Mouse (Mus musculus): ENCODE measurements around the gene Nos1. TPM values are rescaled to one million over a fixed set of nuclear protein-coding genes. Genes with fewer than 3 reads are reported as not detected.

The Nos1 gene
- polyA plus RNA-seq, 1 experiment: not detected

- TF ChIP-seq TAL1 (IDR thresholded peaks at IDR 0.05; ENCODE audit: low read length) (no peak), GATA1 (IDR thresholded peaks at IDR 0.05; ENCODE audit: low read length) (no peak)
- H3K27me3 ChIP-seq (ENCODE audit: control insufficient read depth): no peaks in the 10 kb centered on the region; the same call in 1 of the 2 replicates
- H3K9me3 ChIP-seq (ENCODE audit: control insufficient read depth, low read length): peaks cover 56% of the 10 kb centered on the region
Measured at GRCm38 (mm10) chr5:117790071-117790470, 9.2 kb downstream of the Nos1 start.

GRCm38 (mm10) chr5:117791875-117792274 is 11.0 kb downstream of the Nos1 start:
- H3K27me3 ChIP-seq (ENCODE audit: control insufficient read depth): no peaks in the 10 kb centered on the region; the same call in 1 of the 2 replicates
- H3K9me3 ChIP-seq (ENCODE audit: control insufficient read depth, low read length): peaks cover 38% of the 10 kb centered on the region
- TF ChIP-seq GATA1 (IDR thresholded peaks at IDR 0.05; ENCODE audit: low read length): no peak
- TF ChIP-seq TAL1 (IDR thresholded peaks at IDR 0.05; ENCODE audit: low read length): no peak
- no peaks in the 10 kb centered on the region for H3K4me1 ChIP-seq (ENCODE audit: control insufficient read depth)
- no peak overlapping the region for H3K4me3 ChIP-seq (replicated peaks)
- H3K36me3 ChIP-seq (ENCODE audit: control insufficient read depth): no peaks in the 10 kb centered on the region

More at GRCm38 (mm10) chr5:117790071-117790470, 9.2 kb downstream of the Nos1 start:
- H3K4me1 ChIP-seq (ENCODE audit: control insufficient read depth): no peaks in the 10 kb centered on the region
- no peak overlapping the region for H3K4me3 ChIP-seq (replicated peaks)
- H3K36me3 ChIP-seq (ENCODE audit: control insufficient read depth): no peaks in the 10 kb centered on the region

- H3K9me3 ChIP-seq (ENCODE audit: control insufficient read depth, low read length): no peaks in the 10 kb centered on the region; the same call in 1 of the 2 replicates
- TF ChIP-seq TAL1 (IDR thresholded peaks at IDR 0.05; ENCODE audit: low read length) (no peak), GATA1 (IDR thresholded peaks at IDR 0.05; ENCODE audit: low read length) (no peak)
Measured at GRCm38 (mm10) chr5:117800849-117801248, 20.0 kb downstream of the Nos1 start.

GRCm38 (mm10) chr5:117802071-117802521 is 21.3 kb downstream of the Nos1 start:
- no peaks in the 10 kb centered on the region for H3K36me3 ChIP-seq (ENCODE audit: control insufficient read depth)
- no peaks in the 10 kb centered on the region for H3K4me1 ChIP-seq (ENCODE audit: control insufficient read depth)
- no peaks in the 10 kb centered on the region; the same call in 1 of the 2 replicates for H3K9me3 ChIP-seq (ENCODE audit: control insufficient read depth, low read length)
- no peaks in the 10 kb centered on the region for H3K27me3 ChIP-seq (ENCODE audit: control insufficient read depth)
- no peak for TF ChIP-seq GATA1 (IDR thresholded peaks at IDR 0.05; ENCODE audit: low read length)
- no peak for TF ChIP-seq TAL1 (IDR thresholded peaks at IDR 0.05; ENCODE audit: low read length)
- H3K4me3 ChIP-seq (replicated peaks): no peak overlapping the region

More at GRCm38 (mm10) chr5:117800849-117801248, 20.0 kb downstream of the Nos1 start:
- Histone ChIP-seq H3K36me3 (ENCODE audit: control insufficient read depth) (no peaks in the 10 kb centered on the region), H3K27me3 (ENCODE audit: control insufficient read depth) (no peaks in the 10 kb centered on the region), H3K4me1 (ENCODE audit: control insufficient read depth) (no peaks in the 10 kb centered on the region), H3K4me3 (replicated peaks) (no peak overlapping the region)

GRCm38 (mm10) chr5:117803551-117803950 is 22.7 kb downstream of the Nos1 start:
- TF ChIP-seq TAL1 (IDR thresholded peaks at IDR 0.05; ENCODE audit: low read length): no peak
- no peak for TF ChIP-seq GATA1 (IDR thresholded peaks at IDR 0.05; ENCODE audit: low read length)
- H3K27me3 ChIP-seq (ENCODE audit: control insufficient read depth): no peaks in the 10 kb centered on the region
- H3K4me3 ChIP-seq (replicated peaks): no peak overlapping the region
- no peaks in the 10 kb centered on the region for H3K4me1 ChIP-seq (ENCODE audit: control insufficient read depth)
- H3K9me3 ChIP-seq (ENCODE audit: control insufficient read depth, low read length): no peaks in the 10 kb centered on the region; the same call in 1 of the 2 replicates
- H3K36me3 ChIP-seq (ENCODE audit: control insufficient read depth): no peaks in the 10 kb centered on the region

GRCm38 (mm10) chr5:117810930-117811329 is 30.1 kb downstream of the Nos1 start:
- H3K4me3 ChIP-seq (replicated peaks): no peak overlapping the region
- H3K36me3 ChIP-seq (ENCODE audit: control insufficient read depth): no peaks in the 10 kb centered on the region
- TF ChIP-seq GATA1 (IDR thresholded peaks at IDR 0.05; ENCODE audit: low read length): no peak
- H3K27me3 ChIP-seq (ENCODE audit: control insufficient read depth): no peaks in the 10 kb centered on the region
- H3K4me1 ChIP-seq (ENCODE audit: control insufficient read depth): no peaks in the 10 kb centered on the region
- H3K9me3 ChIP-seq (ENCODE audit: control insufficient read depth, low read length): peaks cover 7% of the 10 kb centered on the region

GRCm38 (mm10) chr5:117818800-117819199 is 38.0 kb downstream of the Nos1 start:
- Histone ChIP-seq H3K9me3 (ENCODE audit: control insufficient read depth, low read length) (no peaks in the 10 kb centered on the region), H3K36me3 (ENCODE audit: control insufficient read depth) (no peaks in the 10 kb centered on the region), H3K4me1 (ENCODE audit: control insufficient read depth) (no peaks in the 10 kb centered on the region), H3K27me3 (ENCODE audit: control insufficient read depth) (no peaks in the 10 kb centered on the region), H3K4me3 (replicated peaks) (no peak overlapping the region)
- TF ChIP-seq TAL1 (IDR thresholded peaks at IDR 0.05; ENCODE audit: low read length) (no peak), GATA1 (IDR thresholded peaks at IDR 0.05; ENCODE audit: low read length) (no peak)

GRCm38 (mm10) chr5:117820445-117820844 is 39.6 kb downstream of the Nos1 start:
- Histone ChIP-seq H3K27me3 (ENCODE audit: control insufficient read depth) (no peaks in the 10 kb centered on the region), H3K36me3 (ENCODE audit: control insufficient read depth) (no peaks in the 10 kb centered on the region), H3K4me3 (replicated peaks) (no peak overlapping the region), H3K9me3 (ENCODE audit: control insufficient read depth, low read length) (peaks cover 3% of the 10 kb centered on the region; the same call in 1 of the 2 replicates), H3K4me1 (ENCODE audit: control insufficient read depth) (no peaks in the 10 kb centered on the region)
- no peak for TF ChIP-seq TAL1 (IDR thresholded peaks at IDR 0.05; ENCODE audit: low read length)
- no peak for TF ChIP-seq GATA1 (IDR thresholded peaks at IDR 0.05; ENCODE audit: low read length)

- H3K4me1 ChIP-seq (ENCODE audit: control insufficient read depth): no peaks in the 10 kb centered on the region
- no peak for TF ChIP-seq GATA1 (IDR thresholded peaks at IDR 0.05; ENCODE audit: low read length)
- no peaks in the 10 kb centered on the region for H3K27me3 ChIP-seq (ENCODE audit: control insufficient read depth)
- H3K9me3 ChIP-seq (ENCODE audit: control insufficient read depth, low read length): peaks cover 8% of the 10 kb centered on the region; the same call in 1 of the 2 replicates
- no peak overlapping the region for H3K4me3 ChIP-seq (replicated peaks)
- H3K36me3 ChIP-seq (ENCODE audit: control insufficient read depth): no peaks in the 10 kb centered on the region
Measured at GRCm38 (mm10) chr5:117823811-117824210, 43.0 kb downstream of the Nos1 start.

GRCm38 (mm10) chr5:117824486-117824885 is 43.7 kb downstream of the Nos1 start:
- H3K4me1 ChIP-seq (ENCODE audit: control insufficient read depth): no peaks in the 10 kb centered on the region
- peaks cover 8% of the 10 kb centered on the region; the same call in 1 of the 2 replicates for H3K9me3 ChIP-seq (ENCODE audit: control insufficient read depth, low read length)
- TF ChIP-seq TAL1 (IDR thresholded peaks at IDR 0.05; ENCODE audit: low read length): no peak
- TF ChIP-seq GATA1 (IDR thresholded peaks at IDR 0.05; ENCODE audit: low read length): no peak
- no peak overlapping the region for H3K4me3 ChIP-seq (replicated peaks)
- H3K27me3 ChIP-seq (ENCODE audit: control insufficient read depth): no peaks in the 10 kb centered on the region
- H3K36me3 ChIP-seq (ENCODE audit: control insufficient read depth): no peaks in the 10 kb centered on the region

Measured in erythroblast, embryonic 14.5 days (primary cell).